22 mouse cellular contexts compared by ENCODE assay signal in the genomic region with DNA sequence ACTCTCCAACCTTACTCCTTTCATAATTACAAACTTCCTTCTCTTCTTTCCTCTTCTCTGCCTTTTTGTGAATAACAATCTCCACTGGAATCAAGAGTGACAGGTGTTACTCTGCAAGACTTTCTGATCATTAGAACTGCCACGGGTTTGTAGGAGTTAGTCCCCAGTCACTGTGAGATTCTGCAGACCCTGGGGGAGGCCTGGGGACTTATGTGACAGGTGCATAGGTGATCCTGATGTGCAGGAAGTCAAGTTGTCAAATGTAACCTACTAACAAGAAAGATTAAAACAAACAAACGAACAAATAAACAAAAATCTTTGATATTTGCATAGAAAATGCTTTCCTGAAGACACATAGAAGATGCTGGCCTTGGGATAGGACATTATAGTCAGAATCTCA. TPM values are rescaled to one million over a fixed set of nuclear protein-coding genes. Genes with fewer than 3 reads are reported as not detected.
DNase-seq lines count a peak whose midpoint lies in the region; ATAC-seq and TF ChIP-seq lines count a peak whose summit lies in the region.
"Had no signal": no experiment of that assay in that cellular context is flagged by ENCODE, and none has a peak within 500 bp of the region (broad histone marks: within the 10 kb centered on the region; RNA-seq: fewer than 3 reads in every experiment).

No protein-coding gene starts in this region.

- no peaks in the 10 kb centered on the region for H3K79me2 ChIP-seq in CH12.LX (replicated peaks; ENCODE audit: control insufficient read depth, extremely low read depth, insufficient read depth, poor library complexity, severe bottlenecking)

- H3K36me3 ChIP-seq in heart, embryonic 16.5 days (ENCODE audit: control insufficient read depth, insufficient read depth) = no peaks in the 10 kb centered on the region
- H3K36me3 ChIP-seq in spleen, adult 2 months (ENCODE audit: control insufficient read depth, insufficient read depth, low read length) = no peaks in the 10 kb centered on the region
- peaks cover 23 to 34% of the 10 kb centered on the region in 2 experiments for H3K36me3 ChIP-seq in CH12.LX (replicated peaks in 1 of 2; ENCODE audit: control insufficient read depth in 1 of 2, insufficient read depth in 1 of 2, low read length in 1 of 2)
- no peaks in the 10 kb centered on the region for H3K36me3 ChIP-seq in liver, embryonic 12.5 days
- H3K36me3 ChIP-seq in kidney, embryonic 14.5 days (ENCODE audit: control insufficient read depth, insufficient read depth, low read length) = no peaks in the 10 kb centered on the region
- H3K36me3 ChIP-seq: embryonic facial prominence, embryonic 10.5 days; heart, embryonic 13.5 days; hindbrain, embryonic 10.5 days had no signal

- TF ChIP-seq CTCF in spleen, adult 2 months (IDR thresholded peaks at IDR 0.05; ENCODE audit: extremely low read depth, insufficient read depth, insufficient read length, insufficient replicate concordance) = no peak
- TF ChIP-seq CTCF in CH12.LX (conservative IDR thresholded peaks at IDR 0.05 in 1 of 2, IDR thresholded peaks at IDR 0.05 in 1 of 2; ENCODE audit: low read depth in 2 of 2, low read length in 2 of 2) = no peak

- H3K4me1 ChIP-seq in heart, embryonic 16.5 days (ENCODE audit: control insufficient read depth, insufficient read depth, low read length) = no peaks in the 10 kb centered on the region
- peaks cover 17% of the 10 kb centered on the region; the same call in 1 of the 2 replicates for H3K4me1 ChIP-seq in spleen, adult 2 months (ENCODE audit: control insufficient read depth, insufficient read depth, insufficient read length)
- H3K4me1 ChIP-seq in CH12.LX (ENCODE audit: control insufficient read depth in 1 of 2, insufficient read depth in 2 of 2) = peaks cover 22 to 69% of the 10 kb centered on the region in 2 experiments
- peaks cover 57% of the 10 kb centered on the region for H3K4me1 ChIP-seq in liver, embryonic 12.5 days
- H3K4me1 ChIP-seq in kidney, embryonic 14.5 days (ENCODE audit: control insufficient read depth, insufficient read depth, low read length) = no peaks in the 10 kb centered on the region

- no peak overlapping the region for H3K4me3 ChIP-seq in heart, embryonic 16.5 days (ENCODE audit: low read length)
- H3K4me3 ChIP-seq in spleen, adult 2 months (ENCODE audit: extremely low read depth, insufficient read depth, insufficient read length) = no peak overlapping the region
- H3K4me3 ChIP-seq in CH12.LX (replicated peaks in 1 of 3; ENCODE audit: low read depth in 2 of 3, low read length in 2 of 3, poor library complexity in 1 of 3) = no peak overlapping the region
- H3K4me3 ChIP-seq in liver, embryonic 12.5 days = no peak overlapping the region
- H3K4me3 ChIP-seq in kidney, embryonic 14.5 days (ENCODE audit: low read length) = no peak overlapping the region
- H3K4me3 ChIP-seq: embryonic facial prominence, embryonic 10.5 days; gastrocnemius, adult 2 months; heart, embryonic 13.5 days; hindbrain, embryonic 10.5 days had no signal

- no peak for TF ChIP-seq EP300 in CH12.LX (IDR thresholded peaks at IDR 0.05; ENCODE audit: low read length)

- H3K27ac ChIP-seq in heart, embryonic 16.5 days (ENCODE audit: low read length) = peak overlapping the region; percentile 59; the same call in 1 of the 2 replicates
- H3K27ac ChIP-seq in spleen, adult 2 months (ENCODE audit: insufficient read depth, low read length) = peak overlapping the region; percentile 74; the same call in 1 of the 2 replicates
- peak overlapping the region; percentile 65 for H3K27ac ChIP-seq in CH12.LX (ENCODE audit: insufficient read depth, low read depth)
- peak overlapping the region; percentile 80 for H3K27ac ChIP-seq in liver, embryonic 12.5 days
- H3K27ac ChIP-seq in kidney, embryonic 14.5 days (ENCODE audit: low read depth, low read length) = no peak overlapping the region
- H3K27ac ChIP-seq: heart, embryonic 13.5 days; hindbrain, embryonic 14.5 days had no signal

- H3K4me2 ChIP-seq in heart, embryonic 16.5 days (ENCODE audit: low read depth, low read length) = no peak overlapping the region
- no peak overlapping the region for H3K4me2 ChIP-seq in CH12.LX (ENCODE audit: insufficient read depth, low read depth, poor library complexity, severe bottlenecking)
- no peak overlapping the region for H3K4me2 ChIP-seq in liver, embryonic 12.5 days
- no peak overlapping the region for H3K4me2 ChIP-seq in kidney, embryonic 14.5 days (replicated peaks; ENCODE audit: low read depth, low read length)
- H3K4me2 ChIP-seq: heart, embryonic 13.5 days; hindbrain, embryonic 14.5 days had no signal

- TF ChIP-seq RAD21 in CH12.LX (IDR thresholded peaks at IDR 0.05; ENCODE audit: low read depth, low read length) = no peak

- 43% methylated on average over 2 of the region's 2 CpGs for WGBS in heart, embryonic 16.5 days
- 36% methylated on average over 2 of the region's 2 CpGs for WGBS in spleen, adult 2 months
- WGBS in liver, embryonic 12.5 days (ENCODE audit: insufficient replicate concordance) = 27% methylated on average over 2 of the region's 2 CpGs
- 73% methylated on average over 2 of the region's 2 CpGs for WGBS in kidney, embryonic 14.5 days

- in situ Hi-C loops in CH12.LX (cut with MboI; ENCODE audit: low pct_ligation_motif_present, low pct_unique_long_range_greater_than_20kb, low sequenced_read_pairs) = no loop called here

- no peak for ATAC-seq in heart, embryonic 16.5 days (replicated peaks; ENCODE audit: extremely low read depth, insufficient read depth, low FRiP score)
- no peak for ATAC-seq in liver, embryonic 12.5 days
- no peak for ATAC-seq in kidney, embryonic 14.5 days (ENCODE audit: low FRiP score, low TSS enrichment)
- ATAC-seq: forebrain, embryonic 14.5 days; Patski had no signal

- dilution Hi-C loops in CH12.LX (cut with MboI; ENCODE audit: extremely low pct_ligation_motif_present, extremely low pct_unique_long_range_greater_than_20kb, low sequenced_read_pairs) = no loop called here

- H3K9me3 ChIP-seq in heart, embryonic 16.5 days (replicated peaks; ENCODE audit: control insufficient read depth, low read length) = no peaks in the 10 kb centered on the region
- peaks cover 7% of the 10 kb centered on the region for H3K9me3 ChIP-seq in CH12.LX (replicated peaks; ENCODE audit: low read length)
- no peaks in the 10 kb centered on the region for H3K9me3 ChIP-seq in liver, embryonic 12.5 days (replicated peaks)
- H3K9me3 ChIP-seq in kidney, embryonic 14.5 days (ENCODE audit: control insufficient read depth, low read length) = 0 out of 2 replicates have a peak, but pooled peaks cover 2% of the 10 kb centered on the region
- H3K9me3 ChIP-seq: embryonic facial prominence, embryonic 10.5 days; heart, embryonic 13.5 days; hindbrain, embryonic 10.5 days had no signal

- H3K27me3 ChIP-seq in heart, embryonic 16.5 days (ENCODE audit: control insufficient read depth, insufficient read depth, low read length) = no peaks in the 10 kb centered on the region
- H3K27me3 ChIP-seq in spleen, adult 2 months (ENCODE audit: control insufficient read depth, insufficient read depth, low read length) = no peaks in the 10 kb centered on the region
- H3K27me3 ChIP-seq in CH12.LX (replicated peaks) = no peaks in the 10 kb centered on the region
- H3K27me3 ChIP-seq in liver, embryonic 12.5 days (replicated peaks) = no peaks in the 10 kb centered on the region
- no peaks in the 10 kb centered on the region for H3K27me3 ChIP-seq in kidney, embryonic 14.5 days (ENCODE audit: control insufficient read depth, insufficient read depth, low read length)
- H3K27me3 ChIP-seq: heart, embryonic 13.5 days had no signal

- TF ChIP-seq POLR2A in spleen, adult 2 months (IDR thresholded peaks at IDR 0.05; ENCODE audit: low read depth, low read length) = no peak
- no peak for TF ChIP-seq POLR2A in CH12.LX (IDR thresholded peaks at IDR 0.05; ENCODE audit: low read depth, low read length)

- DNase-seq in heart, postnatal 4 days = no peak
- no peak for DNase-seq in spleen, adult 2 months (ENCODE audit: low read depth in 1 of 2, low spot score in 2 of 2)
- DNase-seq in spleen, postnatal 14 days (ENCODE audit: low spot score in 2 of 2) = no peak
- DNase-seq in CH12.LX (ENCODE audit: extremely low read depth) = no peak
- no peak for DNase-seq in layer of hippocampus, postnatal 25 days (ENCODE audit: extremely low spot score in 1 of 2, low spot score in 1 of 2)
- DNase-seq: adrenal gland, postnatal 25 days; cerebellum, adult 2 months; cerebellum, postnatal 10 days; heart, postnatal 14 days had no signal

- no peak overlapping the region for H3K9ac ChIP-seq in heart, embryonic 16.5 days (ENCODE audit: low read length)
- H3K9ac ChIP-seq in CH12.LX (ENCODE audit: insufficient read depth, low read depth) = no peak overlapping the region
- H3K9ac ChIP-seq in liver, embryonic 12.5 days = no peak overlapping the region
- H3K9ac ChIP-seq in kidney, embryonic 14.5 days (ENCODE audit: low read depth, low read length) = no peak overlapping the region
- H3K9ac ChIP-seq: heart, embryonic 13.5 days; hindbrain, embryonic 14.5 days had no signal

TF ChIP-seq in CH12.LX, 34 proteins besides CTCF, POLR2A, EP300 and RAD21 (continues in another document):
- TF ChIP-seq CHD2 (IDR thresholded peaks at IDR 0.05; ENCODE audit: low read length) = no peak
- no peak for TF ChIP-seq SIN3A (IDR thresholded peaks at IDR 0.05; ENCODE audit: low read length)
- no peak for TF ChIP-seq MXI1 (IDR thresholded peaks at IDR 0.05; ENCODE audit: low read depth, low read length)
- TF ChIP-seq ZC3H11A (IDR thresholded peaks at IDR 0.05; ENCODE audit: low read depth, low read length) = no peak
- no peak for TF ChIP-seq GABPA (IDR thresholded peaks at IDR 0.05; ENCODE audit: insufficient replicate concordance, low read depth, low read length)

RNA-seq across cellular contexts. Expression of a gene that starts 16.5 kb away (rescaled TPM):
- 4.9 and 11.3 TPM in 2 replicates for polyA plus RNA-seq in heart, embryonic 16.5 days (2015; fragmentation: Nextera tagmentation; extraction: Ambion mirVana)
- total RNA-seq in heart, postnatal 4 days (2021) = 1 to 10 TPM in 1 of 2 experiments, under 1 TPM in 1; 0.88 to 1.6 TPM
- polyA plus RNA-seq in spleen, adult 2 months (2012; rRNA removed) = 34.0 and 34.2 TPM in 2 replicates
- total RNA-seq in CH12.LX (2012; rRNA removed) = 18.3 and 19.4 TPM in 2 replicates
- total RNA-seq in CH12.LX (2014; rRNA removed) = 5.9 and 24.0 TPM in 2 replicates
- polyA plus RNA-seq in CH12.LX (2012; ENCODE audit: insufficient read length, low read depth) = 18.7 and 20.1 TPM in 2 replicates
- polyA plus RNA-seq in liver, embryonic 12.5 days (2016; fragmentation: Nextera tagmentation; extraction: Ambion mirVana) = 10.5 and 11.5 TPM in 2 replicates
- polyA plus RNA-seq in kidney, embryonic 14.5 days (2014; fragmentation: Nextera tagmentation; extraction: Ambion mirVana) = 1.6 and 1.9 TPM in 2 replicates
- 1 to 10 TPM; 3.2 to 3.3 TPM for total RNA-seq in layer of hippocampus, postnatal 25 days (2021)
- polyA plus RNA-seq: Patski had no signal

RNA-seq across cellular contexts. Expression of a gene that starts 35.1 kb away (rescaled TPM):
- polyA plus RNA-seq in heart, embryonic 16.5 days (2015; fragmentation: Nextera tagmentation; extraction: Ambion mirVana) = not detected in 2 replicates
- total RNA-seq in heart, postnatal 4 days (2021) = not detected
- polyA plus RNA-seq in spleen, adult 2 months (2012; rRNA removed) = not detected in 2 replicates
- not detected in 2 replicates for total RNA-seq in CH12.LX (2012; rRNA removed)
- total RNA-seq in CH12.LX (2014; rRNA removed) = 0.42 TPM in 1 of 2 replicates, not detected in the other
- not detected in 2 replicates for polyA plus RNA-seq in CH12.LX (2012; ENCODE audit: insufficient read length, low read depth)
- not detected in 2 replicates for polyA plus RNA-seq in liver, embryonic 12.5 days (2016; fragmentation: Nextera tagmentation; extraction: Ambion mirVana)
- not detected in 2 replicates for polyA plus RNA-seq in kidney, embryonic 14.5 days (2014; fragmentation: Nextera tagmentation; extraction: Ambion mirVana)
- not detected for total RNA-seq in layer of hippocampus, postnatal 25 days (2021)
- total RNA-seq: adrenal gland, adult 18-20 months; adrenal gland, postnatal 25 days; gastrocnemius, adult 2 months; gastrocnemius, postnatal 25 days; granulocyte monocyte progenitor cell, adult 5-6 weeks; heart, postnatal 14 days had no signal
- polyA plus RNA-seq: cerebellum, adult 2 months; embryonic facial prominence, embryonic 10.5 days; forebrain, embryonic 14.5 days; heart, embryonic 13.5 days; hindbrain, embryonic 10.5 days; Patski had no signal
